Mouse (Mus musculus) spleen, postnatal 4 days (tissue): ENCODE results near the gene Rbm19.
"Not testable (repeated sequence)": the region's sequence is repeated elsewhere in the genome, so short reads cannot be mapped to it uniquely, and the experiment has no call there.

Source experiments
- DNase-seq, 2 experiments: peaks; one replicate each; pipeline ENCODE4 v3.0.0; 2022; ENCODE audit warnings: low spot score in 2 of 2

Gene Rbm19

DNA sequence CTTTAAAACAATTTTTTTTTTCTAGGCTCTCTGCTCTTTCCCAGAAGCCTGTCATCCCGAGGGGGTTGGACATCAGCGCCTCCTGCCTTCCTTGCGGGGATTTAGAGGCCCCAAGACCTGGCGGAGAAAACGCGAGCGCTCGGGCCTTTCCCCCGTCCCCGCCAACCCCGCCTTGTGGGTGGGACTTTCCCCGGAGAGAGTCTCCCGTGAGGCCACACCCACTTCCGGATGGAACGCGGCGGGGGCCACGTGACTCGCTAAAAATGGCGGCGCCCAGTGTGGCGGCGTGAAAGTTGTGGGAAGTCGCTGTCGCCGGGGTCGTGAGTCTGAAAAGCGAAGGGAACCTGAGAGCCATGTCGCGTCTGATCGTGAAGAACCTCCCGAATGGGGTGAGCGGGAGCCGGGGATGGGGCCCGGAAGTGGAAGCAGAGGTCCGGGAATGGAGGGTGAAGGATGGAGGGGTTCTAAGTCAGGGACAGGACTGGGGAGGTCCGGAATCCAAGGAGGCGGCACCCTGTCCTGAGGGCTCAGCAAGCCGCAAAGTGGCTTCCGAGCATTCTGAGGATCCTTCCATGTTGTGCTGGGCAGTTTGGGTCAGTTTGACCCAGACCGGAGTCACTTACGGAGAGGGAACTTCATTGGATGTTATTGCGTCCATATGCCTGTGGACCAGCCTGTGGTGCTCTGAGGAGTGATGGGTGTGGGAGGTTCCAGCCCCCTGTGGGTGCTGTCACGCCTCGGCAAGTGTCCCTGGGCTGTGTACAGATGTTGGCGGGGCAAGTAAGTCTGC is at the start of gene Rbm19:
Rbm19 (plus strand) TSS at position 205 of the 790 bp plus-strand sequence.
- DNase-seq = peak; percentile 90 to 94

- no peak for DNase-seq
Measured at GRCm38 (mm10) chr5:120067266-120067665, 49.0 kb upstream of the Rbm19 start.

GRCm38 (mm10) chr5:120074101-120074500 is 42.2 kb upstream of the Rbm19 start:
- DNase-seq = no peak

- DNase-seq = no peak
Measured at GRCm38 (mm10) chr5:120080027-120080426, 36.2 kb upstream of the Rbm19 start.

DNA sequence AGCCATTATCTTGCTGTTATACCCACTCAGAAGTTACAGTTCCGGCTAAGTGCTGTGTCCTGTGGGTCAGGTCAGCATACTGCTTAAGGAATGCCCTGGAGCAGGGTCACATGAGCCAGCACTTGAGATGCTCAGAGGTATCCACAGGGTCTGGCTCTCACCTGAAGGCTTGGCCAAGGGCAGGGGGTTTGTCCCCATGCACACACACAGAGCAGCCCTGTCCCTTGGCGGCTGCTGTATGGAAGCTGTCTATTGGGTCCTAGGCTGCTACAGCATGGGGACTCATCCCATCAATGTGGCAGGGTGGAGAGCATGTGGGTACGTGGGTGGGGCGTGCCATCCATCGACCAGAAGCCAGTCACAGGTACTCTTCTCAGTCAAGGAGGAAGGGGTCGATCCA is 35.8 kb upstream of the Rbm19 start:
- DNase-seq = no peak

DNA sequence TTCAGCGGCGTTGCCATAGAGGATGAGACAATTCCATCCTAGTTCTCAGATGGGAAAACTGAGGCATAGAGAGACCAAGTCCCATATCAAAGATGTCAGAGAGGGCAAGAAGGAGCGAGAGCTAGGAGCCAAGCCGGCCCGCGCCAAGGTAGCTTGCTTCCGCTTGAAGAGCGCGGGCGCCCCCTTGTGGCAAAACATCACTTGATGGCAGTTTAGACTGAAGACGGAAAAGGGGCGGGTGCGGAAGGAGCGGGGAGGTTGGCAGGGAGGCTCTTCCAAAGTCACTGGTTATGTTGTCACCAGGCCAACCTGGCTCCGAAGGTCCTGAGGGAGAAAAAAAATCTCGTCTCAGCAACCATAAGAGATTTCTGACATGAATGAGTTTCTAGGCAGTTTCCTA is 27.7 kb upstream of the Rbm19 start:
- DNase-seq = peak; percentile 76 to 95

GRCm38 (mm10) chr5:120094602-120095001 is 21.7 kb upstream of the Rbm19 start:
- DNase-seq = peak; percentile 55 to 87

DNA sequence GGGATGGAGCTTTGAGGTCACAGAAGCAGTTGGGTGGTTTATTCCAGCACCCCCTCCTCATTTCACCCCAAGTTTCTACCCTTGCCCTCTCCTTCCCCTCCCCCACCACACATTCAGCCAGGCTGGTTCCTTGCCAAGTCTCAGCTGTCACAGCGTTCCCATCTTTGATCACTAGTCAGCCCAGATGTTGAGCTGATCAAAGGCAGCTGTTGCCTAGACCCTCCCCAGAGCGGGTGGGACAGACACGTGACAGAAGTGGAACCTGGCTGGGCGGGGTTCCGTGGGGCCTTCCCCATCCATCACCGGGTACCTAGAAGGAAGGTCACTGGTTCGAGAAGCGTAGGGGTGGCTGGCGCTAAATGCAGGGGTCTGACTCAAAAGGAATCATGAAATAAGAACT is 19.2 kb upstream of the Rbm19 start:
- DNase-seq = no peak

DNA sequence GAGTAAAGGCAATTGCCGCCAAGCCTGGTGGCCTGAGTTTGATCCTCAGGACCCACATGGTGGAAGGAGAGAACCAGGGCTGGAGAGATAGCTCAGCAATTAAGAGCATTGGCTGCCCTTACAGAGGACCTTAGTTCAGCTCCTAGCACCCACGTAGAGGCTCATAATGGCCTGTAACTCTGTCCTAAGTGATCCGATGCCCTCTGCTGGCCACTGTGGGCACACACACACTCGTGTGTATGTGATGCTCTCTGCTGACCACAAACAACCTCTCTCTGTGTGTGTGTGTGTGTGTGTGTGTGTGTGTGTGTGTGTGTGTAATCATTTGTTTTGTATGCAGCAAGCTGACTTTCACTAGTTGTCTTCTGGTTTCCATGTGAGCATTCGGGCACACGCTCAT is 15.5 kb upstream of the Rbm19 start:
- DNase-seq = no peak

DNA sequence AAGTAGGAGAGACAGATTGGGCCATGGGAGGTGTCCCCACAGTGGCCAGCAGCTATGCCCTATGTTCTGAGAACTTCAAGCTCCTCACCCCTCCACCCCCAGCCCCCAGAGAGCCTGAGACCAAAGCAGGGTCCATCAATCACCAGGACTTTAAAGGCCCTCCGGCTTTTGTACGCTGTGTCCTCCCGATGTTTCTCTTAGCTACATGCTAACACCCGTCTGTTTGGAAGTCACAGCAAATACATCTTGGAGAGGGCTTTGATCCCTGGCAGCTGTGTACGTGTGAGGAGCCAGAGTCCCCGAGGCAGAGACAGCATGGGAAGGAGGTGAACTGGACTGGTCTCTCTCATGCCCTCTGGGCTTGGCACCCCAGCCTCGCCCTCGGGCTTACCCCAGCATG is 14.2 kb upstream of the Rbm19 start:
- DNase-seq = no peak

GRCm38 (mm10) chr5:120102732-120103131 is 13.5 kb upstream of the Rbm19 start:
- DNase-seq = peak; percentile 51 to 86

- DNase-seq = peak in 1 of 2 experiments; percentile 57
Measured at GRCm38 (mm10) chr5:120103458-120103857, 12.8 kb upstream of the Rbm19 start.

DNA sequence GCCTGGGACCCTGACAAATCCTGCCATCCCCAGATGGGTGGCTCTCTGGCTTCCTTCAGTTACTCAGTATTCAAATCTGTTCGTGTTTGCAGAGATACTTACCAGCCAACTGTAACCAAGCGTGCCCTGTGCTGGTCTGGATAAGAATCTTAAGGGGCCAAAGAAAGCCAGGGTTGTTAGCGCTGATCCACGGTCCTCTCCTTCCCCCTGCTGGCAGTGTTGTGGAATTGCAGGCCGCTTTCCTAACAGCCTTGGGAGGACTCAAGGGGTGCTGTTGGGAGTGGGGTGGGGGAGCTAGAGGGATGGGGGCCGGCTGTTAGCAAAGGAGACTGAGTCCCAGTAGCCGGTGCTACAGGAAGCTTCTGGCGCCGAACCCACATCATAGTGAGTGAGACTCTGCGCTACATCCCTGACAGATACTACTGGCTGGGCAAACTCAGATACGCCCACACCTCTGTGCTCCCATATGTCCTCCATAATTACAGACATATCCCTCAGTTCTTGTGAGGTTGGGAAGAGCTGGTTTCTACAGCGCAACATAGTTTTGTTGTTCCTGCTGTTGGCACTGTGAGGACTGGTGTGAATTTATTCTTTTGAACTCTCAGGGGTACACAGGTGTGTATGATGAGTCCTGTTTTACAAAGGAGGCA is 9.7 kb upstream of the Rbm19 start:
- no peak for DNase-seq

DNA sequence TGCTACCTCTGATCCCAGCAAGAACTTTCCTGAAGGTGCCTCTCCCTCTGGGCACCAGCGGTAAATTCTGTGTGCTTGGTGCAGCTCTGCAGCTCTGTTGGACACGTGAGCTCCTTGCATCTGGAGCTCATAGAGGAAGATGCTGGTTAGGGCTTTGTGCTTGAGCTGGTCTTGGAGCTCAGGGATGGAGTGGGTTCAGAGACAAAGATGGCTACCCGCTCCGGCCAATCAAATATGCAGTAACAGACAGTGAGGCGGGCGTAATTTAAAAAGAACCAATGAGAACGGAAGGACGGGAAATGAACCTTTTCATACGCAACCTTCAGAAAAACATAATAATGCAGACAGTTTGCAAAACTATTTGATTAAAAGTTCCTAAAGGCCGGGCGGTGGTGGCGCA is 1.9 kb upstream of the Rbm19 start:
- DNase-seq = no peak

- DNase-seq = not testable (repeated sequence)
Measured at GRCm38 (mm10) chr5:120117161-120117560, 896 bp downstream of the Rbm19 start.

DNA sequence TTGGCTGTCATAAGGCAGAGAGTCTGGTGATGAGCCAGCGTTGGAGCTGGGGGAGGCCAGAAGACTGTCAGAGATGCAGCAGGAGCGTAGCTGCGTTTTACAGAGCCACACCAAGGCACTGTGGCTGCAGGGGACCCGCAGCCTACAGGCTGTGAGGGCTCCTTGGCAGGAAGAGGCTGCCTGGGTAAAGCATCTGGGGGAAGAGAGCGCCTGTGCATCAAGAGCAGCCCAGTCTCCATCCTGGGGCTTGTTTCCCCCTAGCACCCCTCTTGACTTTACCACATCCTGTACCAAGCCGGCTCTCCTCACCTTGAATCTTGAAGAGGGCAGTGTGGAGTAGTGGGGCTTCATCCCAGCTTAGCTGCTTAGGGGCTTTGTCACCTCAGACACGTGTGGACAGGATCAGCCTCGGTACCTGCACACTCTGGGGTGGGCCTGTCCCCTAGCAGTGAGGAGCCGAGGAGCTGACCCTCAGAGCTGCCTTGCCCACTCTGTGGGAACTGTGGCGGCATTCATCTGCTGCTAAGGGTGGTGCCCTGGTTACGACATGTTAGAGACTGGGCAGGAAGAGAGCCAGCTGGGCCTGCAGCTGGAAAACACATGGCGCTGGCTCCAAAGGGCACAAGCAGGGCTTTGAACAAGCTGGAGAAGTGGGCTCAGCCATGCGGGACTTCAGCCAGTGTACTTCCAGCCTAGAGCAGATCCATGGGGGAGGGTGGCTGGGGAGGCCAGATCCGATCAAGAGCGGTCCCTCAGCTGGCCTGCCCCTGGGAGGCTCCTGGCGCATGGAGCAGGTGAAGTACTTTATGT is 8.8 kb downstream of the Rbm19 start:
- no peak for DNase-seq

DNA sequence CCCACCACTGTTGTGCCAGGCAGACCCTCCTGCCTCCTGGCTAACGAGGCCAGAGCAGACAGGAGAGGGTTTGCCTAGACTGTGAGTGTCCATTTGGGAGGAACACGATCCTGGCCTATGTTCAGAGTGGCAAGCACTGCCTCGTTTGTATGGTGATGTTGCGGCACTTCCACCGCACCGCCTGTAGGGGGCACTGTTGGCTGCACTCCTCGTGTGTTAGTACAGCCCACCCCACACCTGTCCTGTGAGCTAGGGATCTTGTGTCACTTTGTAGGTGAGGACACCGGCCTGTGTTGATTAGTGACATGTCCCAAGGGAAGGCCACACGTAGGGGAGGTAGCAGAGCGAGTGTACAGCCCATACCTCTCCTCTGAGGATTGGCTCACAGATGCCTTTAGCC is 11.4 kb downstream of the Rbm19 start:
- DNase-seq = peak in 1 of 2 experiments; percentile 76

DNA sequence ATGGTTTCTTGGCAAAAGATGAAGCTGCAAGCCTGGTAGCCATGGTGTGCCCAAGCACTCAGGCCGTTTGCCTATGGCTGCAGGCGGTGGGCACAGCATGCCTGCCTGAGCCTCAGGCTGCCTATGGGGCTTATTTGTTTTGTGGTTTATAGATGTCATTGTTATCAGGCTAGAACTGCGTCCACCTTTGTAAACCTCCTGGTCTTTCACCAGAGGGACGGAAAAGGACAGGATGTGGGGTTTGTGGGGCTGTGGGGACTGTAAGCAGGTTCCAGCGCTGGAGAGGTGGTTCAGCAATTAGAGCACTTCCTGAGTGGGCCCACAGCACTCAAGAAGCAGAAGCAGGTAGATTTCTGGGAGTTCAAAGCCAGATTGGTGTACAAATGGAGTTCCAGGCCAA is 12.2 kb downstream of the Rbm19 start:
- no peak for DNase-seq

DNA sequence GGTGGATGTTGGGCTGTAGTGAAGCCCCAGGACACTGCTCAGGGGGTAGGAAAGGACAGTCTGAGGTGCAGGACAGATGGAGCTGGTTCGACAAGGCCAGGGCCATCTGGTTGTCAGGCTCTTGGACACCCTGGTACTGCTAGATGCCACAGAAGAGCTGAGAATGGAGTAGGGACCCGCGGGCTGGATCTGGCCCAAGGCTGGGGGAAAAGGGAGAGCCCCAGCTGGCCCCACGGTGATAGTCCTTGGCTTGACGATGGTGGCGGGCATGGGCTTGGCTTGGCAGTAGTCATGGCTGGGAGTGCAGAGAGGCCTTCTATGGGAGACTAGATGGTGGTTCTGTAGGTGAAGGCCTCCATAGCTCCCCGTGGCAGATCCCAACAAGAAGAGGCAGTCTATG is 12.8 kb downstream of the Rbm19 start:
- DNase-seq = no peak

- DNase-seq = no peak
Measured at GRCm38 (mm10) chr5:120129761-120130160, 13.5 kb downstream of the Rbm19 start.

DNA sequence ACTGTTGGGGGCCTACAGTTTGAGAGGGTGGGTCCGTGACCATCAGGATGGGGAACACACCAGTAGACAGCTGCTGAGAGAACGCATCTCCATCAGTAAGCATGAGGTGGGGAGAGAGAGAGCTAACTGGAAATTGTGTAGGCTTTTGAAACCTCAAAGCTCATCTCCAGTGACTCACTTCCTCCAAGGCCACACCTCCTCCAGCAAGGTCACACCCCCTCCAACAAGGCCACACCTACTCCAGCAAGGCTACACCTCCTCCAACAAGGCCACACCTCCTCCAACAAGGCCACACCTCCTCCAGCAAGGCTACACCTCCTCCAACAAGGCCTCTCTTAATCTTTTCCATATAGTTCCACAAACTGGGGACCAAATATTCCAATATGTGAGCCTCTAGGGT is 13.9 kb downstream of the Rbm19 start:
- DNase-seq = peak in 1 of 2 experiments; percentile 54

GRCm38 (mm10) chr5:120131600-120131999 is 15.3 kb downstream of the Rbm19 start:
- DNase-seq = peak; percentile 58 to 79
